Mouse (Mus musculus) C2C12 (cell line): Measurements from ENCODE around the gene Acbd7. TPM values are rescaled to one million over a fixed set of nuclear protein-coding genes. Genes with fewer than 3 reads are reported as not detected.

Source experiments
- H3K27me3 ChIP-seq: one replicate; pipeline ENCODE4 v1.6.1; 2011; ENCODE audit not compliant: control insufficient read depth, insufficient read depth, insufficient read length
- H3K36me3 ChIP-seq: one replicate; pipeline ENCODE4 v1.6.1; 2011; ENCODE audit not compliant: control insufficient read depth, insufficient read depth
- H3K4me3 ChIP-seq: one replicate; pipeline ENCODE4 v1.5.1; 2011; ENCODE audit warnings: mild to moderate bottlenecking, control low read depth; ENCODE audit not compliant: poor library complexity, insufficient read depth, severe bottlenecking
- H3K79me2 ChIP-seq: one replicate; pipeline ENCODE4 v1.6.1; 2011; ENCODE audit not compliant: control insufficient read depth, insufficient read depth
- H3K79me3 ChIP-seq: one replicate; pipeline ENCODE4 v1.6.1; 2011; ENCODE audit warnings: low read depth, control low read depth
- H3ac ChIP-seq: one replicate; pipeline ENCODE3; 2011; ENCODE audit warnings: low read depth; ENCODE audit not compliant: control insufficient read depth, insufficient read length
- CEBPB ChIP-seq: IDR thresholded peaks from one replicate; pipeline ENCODE4 v1.6.1; 2011; ENCODE audit warnings: low read depth, mild to moderate bottlenecking, control low read depth, moderate library complexity
- polyA plus RNA-seq: library from polyadenylated mRNA; unstranded; fragments of >200 nt; fragmentation: generic; extraction: Trizol; gene quantifications from one replicate; pipeline ENCODE4 v1.2.1, GENCODE M21; 2012; ENCODE audit warnings: missing spikeins

The Acbd7 gene
- polyA plus RNA-seq, 1 experiment, result 0.32 TPM

- no peak overlapping the region for H3K4me3 ChIP-seq
- no peaks in the 10 kb centered on the region for H3K79me2 ChIP-seq
- no peak for TF ChIP-seq CEBPB
- H3ac ChIP-seq, result no peak overlapping the region
- H3K79me3 ChIP-seq, result no peaks in the 10 kb centered on the region
- H3K36me3 ChIP-seq, result no peaks in the 10 kb centered on the region
- H3K27me3 ChIP-seq, result peaks cover 21% of the 10 kb centered on the region
These were observed 51.3 kb downstream of the Acbd7 start for GRCm38 (mm10) chr2:3387105-3387860.

Other genes starting within 250 kb of the Acbd7 start
- 33.3 TPM for gene Fam171a1, start 221.9 kb upstream of the Acbd7 start, polyA plus RNA-seq
- 25.0 TPM for gene Nmt2, start 52.0 kb upstream of the Acbd7 start, polyA plus RNA-seq
- gene Rpp38, start 3.5 kb upstream of the Acbd7 start, polyA plus RNA-seq, result 9.8 TPM
- not detected for gene Olah, start 61.0 kb downstream of the Acbd7 start, polyA plus RNA-seq
- gene Meig1, start 86.5 kb downstream of the Acbd7 start, polyA plus RNA-seq, result not detected
- 1.3 TPM for gene Dclre1c, start 88.0 kb downstream of the Acbd7 start, polyA plus RNA-seq
- gene Suv39h2, start 138.9 kb downstream of the Acbd7 start, polyA plus RNA-seq, result 4.5 TPM
- 2.5 TPM for gene Gm45902, start 176.6 kb downstream of the Acbd7 start, polyA plus RNA-seq
- 49.0 TPM for gene Hspa14, start 176.6 kb downstream of the Acbd7 start, polyA plus RNA-seq
- gene Cdnf, start 176.9 kb downstream of the Acbd7 start, polyA plus RNA-seq, result 0.21 TPM
- gene Fam107b, start 234.3 kb downstream of the Acbd7 start, polyA plus RNA-seq, result 16.6 TPM